Mouse (Mus musculus): Measurements from ENCODE around the gene Grid1. TPM values are rescaled to one million over a fixed set of nuclear protein-coding genes. Genes with fewer than 3 reads are reported as not detected.

Grid1 gene
- polyA plus RNA-seq, 1 experiment from 2014 or later, result 0.76 TPM

GRCm38 (mm10) chr14:34945471-34946313, 125.8 kb downstream of the Grid1 start:
- Histone ChIP-seq H3K4me1 (ENCODE audit: control insufficient read depth, insufficient read depth, low read length) (no peaks in the 10 kb centered on the region), H3K9ac (ENCODE audit: low read depth, low read length) (no peak overlapping the region), H3K4me2 (replicated peaks; ENCODE audit: low read depth, low read length) (no peak overlapping the region), H3K4me3 (ENCODE audit: low read length) (no peak overlapping the region), H3K27me3 (ENCODE audit: control insufficient read depth, insufficient read depth, low read length) (no peaks in the 10 kb centered on the region), H3K27ac (ENCODE audit: low read depth, low read length) (no peak overlapping the region), H3K36me3 (ENCODE audit: control insufficient read depth, insufficient read depth, low read length) (no peaks in the 10 kb centered on the region), H3K9me3 (ENCODE audit: control insufficient read depth, low read length) (no peaks in the 10 kb centered on the region)
- no peak; the same call in 1 of the 2 replicates for ATAC-seq (ENCODE audit: low FRiP score, low TSS enrichment)
- 90% methylated on average over 17 of the region's 17 CpGs for WGBS

DNA sequence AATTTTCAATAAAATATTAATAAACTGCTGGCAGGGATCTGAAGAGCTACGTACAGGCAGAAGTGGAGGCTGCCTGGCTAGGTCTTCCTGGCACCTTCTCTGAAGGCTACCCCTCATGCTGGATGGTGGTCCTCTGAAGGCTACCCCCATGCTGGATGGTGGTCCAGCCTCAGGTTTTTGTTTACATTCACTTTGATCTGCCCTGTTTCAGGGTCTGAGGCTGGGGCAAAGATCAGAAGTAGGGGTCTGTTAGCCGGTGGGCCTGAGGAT, 126.3 kb downstream of the Grid1 start:
- no peak overlapping the region for H3K4me3 ChIP-seq (ENCODE audit: low read length)
- 48% methylated on average over 2 of the region's 2 CpGs for WGBS
- H3K9ac ChIP-seq (ENCODE audit: low read depth, low read length), result no peak overlapping the region
- H3K27ac ChIP-seq (ENCODE audit: low read depth, low read length), result no peak overlapping the region
- H3K9me3 ChIP-seq (ENCODE audit: control insufficient read depth, low read length), result no peaks in the 10 kb centered on the region
- H3K4me2 ChIP-seq (replicated peaks; ENCODE audit: low read depth, low read length), result no peak overlapping the region
- H3K27me3 ChIP-seq (ENCODE audit: control insufficient read depth, insufficient read depth, low read length), result no peaks in the 10 kb centered on the region
- no peaks in the 10 kb centered on the region for H3K4me1 ChIP-seq (ENCODE audit: control insufficient read depth, insufficient read depth, low read length)
- no peak for ATAC-seq (ENCODE audit: low FRiP score, low TSS enrichment)
- H3K36me3 ChIP-seq (ENCODE audit: control insufficient read depth, insufficient read depth, low read length), result no peaks in the 10 kb centered on the region

GRCm38 (mm10) chr14:34948249-34948648, 128.3 kb downstream of the Grid1 start:
- no peaks in the 10 kb centered on the region for H3K27me3 ChIP-seq (ENCODE audit: control insufficient read depth, insufficient read depth, low read length)
- H3K4me1 ChIP-seq (ENCODE audit: control insufficient read depth, insufficient read depth, low read length), result no peaks in the 10 kb centered on the region
- no peak overlapping the region for H3K27ac ChIP-seq (ENCODE audit: low read depth, low read length)
- H3K36me3 ChIP-seq (ENCODE audit: control insufficient read depth, insufficient read depth, low read length), result no peaks in the 10 kb centered on the region
- 71% methylated on average over 6 of the region's 6 CpGs for WGBS
- no peak overlapping the region for H3K9ac ChIP-seq (ENCODE audit: low read depth, low read length)
- no peak overlapping the region for H3K4me3 ChIP-seq (ENCODE audit: low read length)
- H3K9me3 ChIP-seq (ENCODE audit: control insufficient read depth, low read length), result no peaks in the 10 kb centered on the region
- no peak for ATAC-seq (ENCODE audit: low FRiP score, low TSS enrichment)
- H3K4me2 ChIP-seq (replicated peaks; ENCODE audit: low read depth, low read length), result no peak overlapping the region

DNA sequence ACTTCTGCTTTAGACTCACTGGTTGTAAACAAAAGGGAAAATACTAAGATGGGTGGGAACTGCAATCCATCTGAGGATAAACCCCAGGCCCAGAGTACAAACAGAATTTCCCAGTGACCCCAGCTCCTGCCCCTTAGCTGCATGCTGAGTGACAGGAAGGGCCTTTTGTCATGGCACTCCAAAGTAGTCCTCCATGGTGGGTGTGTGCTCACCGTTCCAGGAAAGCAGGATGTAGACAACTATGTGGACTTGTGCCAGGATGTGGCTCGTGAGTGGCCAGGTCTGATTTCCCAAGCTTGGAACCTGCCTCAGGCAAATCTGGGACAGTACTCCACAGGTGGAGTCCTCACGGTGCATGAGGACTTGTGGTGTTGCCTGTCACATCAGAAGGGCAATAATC, 132.4 kb downstream of the Grid1 start:
- 68% methylated on average over 3 of the region's 3 CpGs for WGBS
- Histone ChIP-seq H3K36me3 (ENCODE audit: control insufficient read depth, insufficient read depth, low read length) (no peaks in the 10 kb centered on the region), H3K27me3 (ENCODE audit: control insufficient read depth, insufficient read depth, low read length) (no peaks in the 10 kb centered on the region), H3K4me3 (ENCODE audit: low read length) (no peak overlapping the region), H3K9ac (ENCODE audit: low read depth, low read length) (no peak overlapping the region), H3K4me2 (replicated peaks; ENCODE audit: low read depth, low read length) (no peak overlapping the region), H3K9me3 (ENCODE audit: control insufficient read depth, low read length) (no peaks in the 10 kb centered on the region), H3K4me1 (ENCODE audit: control insufficient read depth, insufficient read depth, low read length) (no peaks in the 10 kb centered on the region), H3K27ac (ENCODE audit: low read depth, low read length) (no peak overlapping the region)
- ATAC-seq (ENCODE audit: low FRiP score, low TSS enrichment), result no peak

DNA sequence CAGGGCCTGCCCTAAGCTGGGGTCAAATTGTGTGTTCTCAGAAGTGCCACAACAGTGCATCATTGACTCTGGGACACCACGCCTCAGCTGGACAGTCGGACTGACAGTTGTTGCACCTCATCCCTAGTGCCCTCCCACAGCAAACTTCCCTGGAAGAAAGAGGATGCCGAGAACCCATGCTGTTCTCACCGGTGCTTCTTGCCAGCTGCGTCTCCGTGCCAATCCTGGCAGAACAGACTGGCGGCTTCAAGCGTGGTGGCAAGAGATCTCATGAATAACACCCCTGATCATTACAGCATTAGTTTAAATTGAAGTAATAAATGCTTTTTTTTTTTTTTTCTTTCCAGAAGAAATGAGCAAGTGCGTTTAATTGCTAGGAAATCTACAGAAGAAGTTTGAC, 133.7 kb downstream of the Grid1 start:
- WGBS, result 89% methylated on average over 9 of the region's 9 CpGs
- H3K36me3 ChIP-seq (ENCODE audit: control insufficient read depth, insufficient read depth, low read length), result no peaks in the 10 kb centered on the region
- no peaks in the 10 kb centered on the region for H3K4me1 ChIP-seq (ENCODE audit: control insufficient read depth, insufficient read depth, low read length)
- no peaks in the 10 kb centered on the region for H3K27me3 ChIP-seq (ENCODE audit: control insufficient read depth, insufficient read depth, low read length)
- H3K9ac ChIP-seq (ENCODE audit: low read depth, low read length), result no peak overlapping the region
- no peak for ATAC-seq (ENCODE audit: low FRiP score, low TSS enrichment)
- no peak overlapping the region for H3K27ac ChIP-seq (ENCODE audit: low read depth, low read length)
- H3K4me2 ChIP-seq (replicated peaks; ENCODE audit: low read depth, low read length), result no peak overlapping the region
- H3K4me3 ChIP-seq (ENCODE audit: low read length), result no peak overlapping the region
- no peaks in the 10 kb centered on the region for H3K9me3 ChIP-seq (ENCODE audit: control insufficient read depth, low read length)

- WGBS, result 86% methylated on average over 1 of the region's 1 CpGs
- Histone ChIP-seq H3K4me2 (replicated peaks; ENCODE audit: low read depth, low read length) (no peak overlapping the region), H3K27ac (ENCODE audit: low read depth, low read length) (no peak overlapping the region), H3K4me1 (ENCODE audit: control insufficient read depth, insufficient read depth, low read length) (no peaks in the 10 kb centered on the region), H3K36me3 (ENCODE audit: control insufficient read depth, insufficient read depth, low read length) (no peaks in the 10 kb centered on the region), H3K9me3 (ENCODE audit: control insufficient read depth, low read length) (no peaks in the 10 kb centered on the region), H3K4me3 (ENCODE audit: low read length) (no peak overlapping the region), H3K9ac (ENCODE audit: low read depth, low read length) (no peak overlapping the region), H3K27me3 (ENCODE audit: control insufficient read depth, insufficient read depth, low read length) (no peaks in the 10 kb centered on the region)
- no peak for ATAC-seq (ENCODE audit: low FRiP score, low TSS enrichment)
Measured at GRCm38 (mm10) chr14:34955689-34956088, 135.8 kb downstream of the Grid1 start.

GRCm38 (mm10) chr14:34960227-34960626, 140.3 kb downstream of the Grid1 start:
- no peaks in the 10 kb centered on the region for H3K36me3 ChIP-seq (ENCODE audit: control insufficient read depth, insufficient read depth, low read length)
- H3K4me2 ChIP-seq (replicated peaks; ENCODE audit: low read depth, low read length), result no peak overlapping the region
- H3K4me1 ChIP-seq (ENCODE audit: control insufficient read depth, insufficient read depth, low read length), result no peaks in the 10 kb centered on the region
- 78% methylated on average over 6 of the region's 6 CpGs for WGBS
- no peak for ATAC-seq (ENCODE audit: low FRiP score, low TSS enrichment)
- no peak overlapping the region for H3K27ac ChIP-seq (ENCODE audit: low read depth, low read length)
- H3K9me3 ChIP-seq (ENCODE audit: control insufficient read depth, low read length), result no peaks in the 10 kb centered on the region
- H3K9ac ChIP-seq (ENCODE audit: low read depth, low read length), result no peak overlapping the region
- no peak overlapping the region for H3K4me3 ChIP-seq (ENCODE audit: low read length)
- no peaks in the 10 kb centered on the region for H3K27me3 ChIP-seq (ENCODE audit: control insufficient read depth, insufficient read depth, low read length)

- H3K9me3 ChIP-seq (ENCODE audit: control insufficient read depth, low read length), result no peaks in the 10 kb centered on the region
- no peaks in the 10 kb centered on the region for H3K36me3 ChIP-seq (ENCODE audit: control insufficient read depth, insufficient read depth, low read length)
- no peak for ATAC-seq (ENCODE audit: low FRiP score, low TSS enrichment)
- no peak overlapping the region for H3K27ac ChIP-seq (ENCODE audit: low read depth, low read length)
- no peaks in the 10 kb centered on the region for H3K27me3 ChIP-seq (ENCODE audit: control insufficient read depth, insufficient read depth, low read length)
- no peak overlapping the region for H3K4me2 ChIP-seq (replicated peaks; ENCODE audit: low read depth, low read length)
- 86% methylated on average over 4 of the region's 4 CpGs for WGBS
- H3K4me3 ChIP-seq (ENCODE audit: low read length), result no peak overlapping the region
- H3K4me1 ChIP-seq (ENCODE audit: control insufficient read depth, insufficient read depth, low read length), result no peaks in the 10 kb centered on the region
- H3K9ac ChIP-seq (ENCODE audit: low read depth, low read length), result no peak overlapping the region
Measured at GRCm38 (mm10) chr14:34963616-34964168, 143.8 kb downstream of the Grid1 start.

GRCm38 (mm10) chr14:34969102-34969819, 149.4 kb downstream of the Grid1 start:
- no peak overlapping the region for H3K4me2 ChIP-seq (replicated peaks; ENCODE audit: low read depth, low read length)
- WGBS, result 53% methylated on average over 6 of the region's 6 CpGs
- H3K4me3 ChIP-seq (ENCODE audit: low read length), result no peak overlapping the region
- no peak overlapping the region for H3K9ac ChIP-seq (ENCODE audit: low read depth, low read length)
- no peaks in the 10 kb centered on the region for H3K9me3 ChIP-seq (ENCODE audit: control insufficient read depth, low read length)
- no peak for ATAC-seq (ENCODE audit: low FRiP score, low TSS enrichment)
- no peaks in the 10 kb centered on the region for H3K36me3 ChIP-seq (ENCODE audit: control insufficient read depth, insufficient read depth, low read length)
- no peaks in the 10 kb centered on the region for H3K4me1 ChIP-seq (ENCODE audit: control insufficient read depth, insufficient read depth, low read length)
- no peak overlapping the region for H3K27ac ChIP-seq (ENCODE audit: low read depth, low read length)
- H3K27me3 ChIP-seq (ENCODE audit: control insufficient read depth, insufficient read depth, low read length), result no peaks in the 10 kb centered on the region

All from kidney, embryonic 14.5 days (tissue).